Mouse (Mus musculus) liver, adult 2 months (tissue): Measurements from ENCODE around the gene Dmkn. TPM values are rescaled to one million over a fixed set of nuclear protein-coding genes. Genes with fewer than 3 reads are reported as not detected.
A peak's percentile ranks its signal among the peaks of the same experiment; 100 is the strongest.

ENCODE experiments used
- DNase-seq: peaks from one replicate; pipeline ENCODE4 v3.0.0-alpha.2; 2011; ENCODE audit warnings: low read depth, low spot score; ENCODE audit errors: extremely low read depth
- H3K27ac ChIP-seq: fragments of 200-500 bp; replicated peaks from 2 replicates; pipeline ENCODE4 v1.5.1; 2012; ENCODE audit warnings: low read depth, mild to moderate bottlenecking, control low read depth, inconsistent platforms, low read length; ENCODE audit not compliant: insufficient read depth
- H3K27me3 ChIP-seq: fragments of 200-500 bp; 2 replicates; pipeline ENCODE4 v1.6.1; 2012; ENCODE audit warnings: mild to moderate bottlenecking, moderate library complexity, low read length, inconsistent platforms; ENCODE audit not compliant: control insufficient read depth, insufficient read depth
- H3K36me3 ChIP-seq: fragments of 200-500 bp; 2 replicates; pipeline ENCODE4 v1.6.1; 2012; ENCODE audit warnings: low read length, inconsistent platforms; ENCODE audit not compliant: control insufficient read depth, insufficient read depth
- H3K4me1 ChIP-seq: fragments of 200-500 bp; 2 replicates; pipeline ENCODE4 v1.6.1; 2011; ENCODE audit warnings: low read length; ENCODE audit not compliant: control insufficient read depth, insufficient read depth
- H3K4me3 ChIP-seq: fragments of 200-500 bp; 2 replicates; pipeline ENCODE4 v1.5.1; 2011; ENCODE audit warnings: low read depth, mild to moderate bottlenecking, control low read depth, low read length, moderate library complexity; ENCODE audit not compliant: insufficient read depth
- H3K79me2 ChIP-seq: fragments of 200-500 bp; 2 replicates; pipeline ENCODE4 v1.6.1; 2012; ENCODE audit warnings: inconsistent platforms, mild to moderate bottlenecking, low read length, moderate library complexity; ENCODE audit not compliant: control insufficient read depth, insufficient read depth
- H3K9ac ChIP-seq: fragments of 200-500 bp; 2 replicates; pipeline ENCODE4 v1.6.1; 2012; ENCODE audit warnings: low read depth, mild to moderate bottlenecking, control low read depth, inconsistent platforms, low read length
- CTCF ChIP-seq: fragments of 200-500 bp; IDR thresholded peaks from 2 replicates; pipeline ENCODE4 v1.5.1; 2011; ENCODE audit warnings: low read depth, low read length, control low read depth
- POLR2A ChIP-seq: fragments of 200-500 bp; IDR thresholded peaks from 2 replicates; pipeline ENCODE4 v1.6.1; 2011; ENCODE audit warnings: low read length, control low read depth; ENCODE audit not compliant: insufficient read depth; ENCODE audit errors: extremely low read depth
- WGBS: fragments of 180-500 bp; shearing (Covaris S2); methylation state at CpG from one replicate; pipeline ENCODE4 v1.1.7; 2018; 5-methylcytosine and 5-hydroxymethylcytosine counted together
- polyA plus RNA-seq: library from polyadenylated mRNA; depleted of rRNA; stranded (reverse); fragments of >200 nt; gene quantifications from 2 replicates; pipeline ENCODE4 v1.2.3, GENCODE M21; 2012
- total RNA-seq: library from RNA; depleted of rRNA; stranded (reverse); fragments of >200 nt; gene quantifications from 2 replicates; pipeline ENCODE4 v1.2.3, GENCODE M21; 2014

Gene Dmkn
- total and polyA plus RNA-seq, 2 experiments, result not detected

DNA sequence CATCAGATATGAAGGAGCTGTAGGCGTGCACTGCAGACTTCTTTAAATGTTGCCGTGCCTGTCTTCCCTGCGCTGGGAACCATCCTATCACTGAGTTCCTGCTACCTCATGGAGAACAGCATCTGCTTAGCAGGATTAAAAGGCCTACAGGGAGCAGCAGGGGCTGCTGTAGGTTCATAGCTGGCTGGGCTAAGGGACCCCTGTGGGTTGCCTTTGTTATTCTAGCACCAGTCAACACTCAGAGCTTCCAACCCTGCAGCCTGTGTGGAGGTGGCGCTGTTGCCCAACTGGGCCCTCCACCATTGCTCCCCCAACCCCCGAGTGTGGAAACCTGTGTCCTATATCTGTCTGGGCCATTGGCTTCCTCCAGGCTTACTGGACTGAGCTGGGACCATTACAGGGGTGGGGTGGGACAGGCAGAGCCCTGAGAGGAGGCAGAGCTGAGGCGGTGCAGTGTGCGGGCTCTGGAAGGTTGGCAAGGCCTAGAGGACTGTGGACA, 13.6 kb downstream of the Dmkn start:
- no peak for DNase-seq
- no peaks in the 10 kb centered on the region for H3K4me1 ChIP-seq
- WGBS, result 77% methylated on average over 7 of the region's 7 CpGs
- no peak overlapping the region for H3K27ac ChIP-seq
- TF ChIP-seq CTCF (no peak), POLR2A (no peak)
- no peaks in the 10 kb centered on the region for H3K27me3 ChIP-seq
- H3K9ac ChIP-seq, result no peak overlapping the region
- H3K4me3 ChIP-seq, result no peak overlapping the region
- H3K79me2 ChIP-seq, result no peaks in the 10 kb centered on the region
- H3K36me3 ChIP-seq, result no peaks in the 10 kb centered on the region

DNA sequence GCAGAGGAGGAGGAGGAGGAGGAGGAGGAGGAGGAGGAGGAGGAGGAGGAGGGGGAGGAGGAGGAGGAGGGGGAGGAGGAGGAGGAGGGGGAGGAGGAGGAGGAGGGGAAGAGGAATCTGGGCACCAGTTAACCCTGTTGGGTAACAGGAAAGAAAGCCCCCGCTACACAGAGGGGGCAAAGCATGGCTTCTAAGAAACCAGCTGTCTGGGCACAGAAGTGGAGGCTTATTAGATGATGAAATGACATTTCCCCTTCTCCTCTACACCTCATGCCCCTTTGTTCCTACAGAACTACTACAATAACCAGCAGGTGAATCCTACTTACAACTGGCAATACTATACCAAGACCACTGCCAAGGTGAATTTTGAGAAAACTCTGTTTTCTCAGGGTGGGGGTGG, 14.4 kb downstream of the Dmkn start:
- Histone ChIP-seq H3K9ac (no peak overlapping the region), H3K36me3 (no peaks in the 10 kb centered on the region), H3K27me3 (no peaks in the 10 kb centered on the region), H3K4me1 (no peaks in the 10 kb centered on the region), H3K27ac (no peak overlapping the region), H3K79me2 (no peaks in the 10 kb centered on the region), H3K4me3 (no peak overlapping the region)
- 89% methylated on average over 1 of the region's 1 CpGs for WGBS
- TF ChIP-seq CTCF (no peak), POLR2A (no peak)
- DNase-seq, result no peak

DNA sequence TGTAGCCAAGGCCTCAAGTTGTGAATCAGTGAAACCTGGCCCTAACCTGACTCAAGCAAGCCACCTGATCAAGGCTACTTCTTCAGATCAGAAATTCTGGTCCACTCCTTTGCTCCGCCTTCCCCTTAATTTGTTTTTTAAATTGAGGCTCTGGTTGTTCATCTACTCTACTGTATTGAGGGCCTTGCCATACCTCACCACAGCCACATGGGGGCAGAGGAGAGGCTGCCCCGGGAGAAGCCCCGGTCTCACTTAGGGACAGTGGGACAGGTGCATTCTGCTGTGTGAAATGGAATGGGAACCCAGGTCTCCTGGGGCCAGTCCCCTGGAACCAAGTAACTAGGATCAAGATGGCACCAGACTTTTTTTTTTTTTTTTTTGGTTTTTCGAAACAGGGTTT, 18.2 kb downstream of the Dmkn start:
- Histone ChIP-seq H3K4me1 (no peaks in the 10 kb centered on the region), H3K36me3 (no peaks in the 10 kb centered on the region), H3K9ac (no peak overlapping the region), H3K4me3 (no peak overlapping the region), H3K79me2 (no peaks in the 10 kb centered on the region), H3K27me3 (no peaks in the 10 kb centered on the region), H3K27ac (no peak overlapping the region)
- WGBS, result 62% methylated on average over 4 of the region's 4 CpGs
- peak; percentile 5 for DNase-seq
- TF ChIP-seq POLR2A (no peak), CTCF (peak; percentile 85)

DNA sequence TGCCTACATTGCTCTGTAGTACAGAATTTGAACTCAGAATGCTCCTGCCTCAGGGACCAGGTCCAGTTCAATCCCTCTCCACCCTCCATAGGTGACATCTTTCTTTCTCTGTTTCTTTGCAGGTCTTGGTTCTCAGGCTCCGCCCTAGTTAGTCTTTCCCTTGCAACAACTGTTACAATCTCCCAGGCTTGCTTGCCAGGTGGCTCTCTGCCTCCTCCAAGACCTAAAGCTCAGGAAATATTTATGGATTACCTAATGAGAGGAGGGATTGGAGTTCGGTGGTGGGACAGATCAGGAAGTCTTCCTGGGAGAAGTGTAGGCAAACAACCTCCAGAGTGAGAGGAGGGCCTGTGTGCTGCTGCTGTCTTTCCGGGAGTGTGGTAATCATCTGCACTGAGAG, 19.1 kb downstream of the Dmkn start:
- no peaks in the 10 kb centered on the region for H3K27me3 ChIP-seq
- 71% methylated on average over 3 of the region's 3 CpGs for WGBS
- no peak overlapping the region for H3K4me3 ChIP-seq
- H3K36me3 ChIP-seq, result no peaks in the 10 kb centered on the region
- no peak for DNase-seq
- H3K9ac ChIP-seq, result no peak overlapping the region
- H3K79me2 ChIP-seq, result no peaks in the 10 kb centered on the region
- H3K27ac ChIP-seq, result no peak overlapping the region
- no peak for TF ChIP-seq POLR2A
- TF ChIP-seq CTCF, result no peak
- H3K4me1 ChIP-seq, result no peaks in the 10 kb centered on the region

DNA sequence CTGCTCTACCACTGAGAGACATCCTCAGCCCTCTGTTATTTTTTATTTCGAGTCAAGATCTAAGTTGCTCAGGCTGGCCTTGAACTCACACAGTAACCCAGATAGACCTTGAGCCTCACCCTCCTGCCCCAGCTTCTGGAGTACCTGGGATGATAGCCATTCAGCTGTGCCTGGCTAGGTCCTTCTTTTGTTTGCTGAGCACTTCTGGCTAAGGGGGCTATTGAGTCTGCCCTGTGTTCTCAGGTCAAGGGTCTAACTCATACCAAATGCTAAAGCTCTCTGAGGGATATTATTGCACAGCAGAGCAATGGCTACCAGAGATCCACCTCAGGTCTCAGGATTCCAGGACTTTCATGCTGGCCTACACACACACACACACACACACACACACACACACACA, 21.6 kb downstream of the Dmkn start:
- Histone ChIP-seq H3K4me3 (no peak overlapping the region), H3K36me3 (no peaks in the 10 kb centered on the region), H3K27ac (no peak overlapping the region), H3K4me1 (no peaks in the 10 kb centered on the region), H3K9ac (no peak overlapping the region), H3K27me3 (no peaks in the 10 kb centered on the region), H3K79me2 (no peaks in the 10 kb centered on the region)
- DNase-seq, result no peak
- TF ChIP-seq POLR2A (no peak), CTCF (no peak)
- WGBS, result 47% methylated on average over 1 of the region's 1 CpGs

DNA sequence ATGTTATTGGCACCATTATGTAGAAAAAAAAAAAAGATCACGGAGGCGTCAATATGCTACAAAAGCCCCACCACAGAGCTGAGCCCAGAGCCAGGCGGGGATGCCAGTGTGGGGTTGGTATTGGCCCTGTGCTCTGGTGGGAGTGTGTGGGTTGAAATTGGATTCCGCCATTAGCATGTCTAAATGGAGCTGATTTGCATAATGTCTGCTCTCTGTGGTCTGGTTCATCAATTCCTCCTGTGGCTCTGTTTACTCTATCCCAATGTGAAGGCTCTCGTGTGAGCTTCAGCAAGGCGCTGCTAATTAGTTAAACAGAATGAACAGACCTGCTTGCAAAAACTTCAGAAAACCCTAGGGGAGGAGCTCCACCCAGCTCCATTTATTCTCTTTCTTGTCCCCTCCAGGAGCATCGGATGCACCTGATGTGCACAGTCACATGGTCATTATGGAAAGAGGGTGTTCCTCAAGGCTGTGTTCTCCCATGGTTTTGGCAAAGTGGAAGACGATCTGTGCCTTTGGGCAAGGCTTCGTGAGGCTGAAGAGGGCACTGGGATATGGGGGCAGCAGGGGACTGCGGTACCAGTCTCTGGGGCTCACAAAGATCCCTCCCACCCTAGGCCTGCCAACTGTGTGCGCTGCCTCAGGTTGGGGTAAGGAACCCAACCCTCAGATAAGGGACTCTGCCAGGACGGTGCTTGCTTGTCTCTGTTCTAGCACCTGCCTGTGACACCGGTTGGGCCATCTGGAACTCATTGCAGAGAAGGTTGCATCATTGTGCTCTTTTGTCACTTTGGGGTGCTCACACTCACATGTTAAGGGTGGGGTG, 22.4 kb downstream of the Dmkn start:
- Histone ChIP-seq H3K4me3 (no peak overlapping the region), H3K27ac (no peak overlapping the region), H3K79me2 (no peaks in the 10 kb centered on the region), H3K4me1 (no peaks in the 10 kb centered on the region), H3K36me3 (no peaks in the 10 kb centered on the region), H3K27me3 (no peaks in the 10 kb centered on the region), H3K9ac (no peak overlapping the region)
- 85% methylated on average over 13 of the region's 13 CpGs for WGBS
- no peak for DNase-seq
- TF ChIP-seq POLR2A, result no peak
- no peak for TF ChIP-seq CTCF
